Mouse (Mus musculus) left cerebral cortex, postnatal 36 days (tissue): ENCODE measurements around the gene Pygl. TPM values are rescaled to one million over a fixed set of nuclear protein-coding genes. Genes with fewer than 3 reads are reported as not detected.
A peak's percentile ranks its signal among the peaks of the same experiment; 100 is the strongest.

ENCODE experiments used
- DNase-seq, 2 experiments: peaks; one replicate each; pipeline ENCODE4 v3.0.0; 2021 to 2022; ENCODE audit warnings: low spot score in 2 of 2, mixed read lengths in 1 of 2
- intact Hi-C: fragments of 180-260 bp; cut with DNase I; formaldehyde crosslinking; loops from one replicate; pipeline ENCODE4 v1.15.1; 2025
- total RNA-seq, 2 experiments: library from RNA; stranded (reverse); gene quantifications; 2 replicates each; pipeline ENCODE4 v1.2.3; 2021

The Pygl gene
- 1 to 10 TPM; 2.7 to 4.5 TPM for total RNA-seq

DNA sequence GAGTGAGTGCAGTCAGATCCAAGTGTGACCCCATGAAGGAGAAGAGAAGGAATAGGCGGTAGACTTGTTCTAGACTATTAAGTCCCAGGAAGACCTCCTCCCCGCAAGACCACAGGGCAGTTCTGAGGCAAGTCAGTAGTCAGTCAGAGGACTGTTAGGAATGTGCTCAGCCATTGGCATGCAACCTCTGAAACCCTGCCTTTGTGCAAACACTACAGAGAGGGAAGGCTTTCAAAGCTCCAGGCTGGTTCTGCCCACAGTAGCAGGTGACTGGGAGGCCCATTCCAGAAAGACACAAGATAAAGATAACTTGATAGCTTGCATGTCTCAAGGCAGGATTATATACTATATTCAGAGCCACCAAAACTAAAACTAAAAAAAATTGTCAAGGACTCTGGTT is at the start of gene Pygl:
Gene Pygl (minus strand): TSS at position 195 of the 400 bp plus-strand sequence.
- DNase-seq = no peak
- intact Hi-C loops = no loop called here

- intact Hi-C loops = loop anchor here (5.0 kb wide), 1 partner anchor 66 kb away; the partner anchor contains the start of gene Trim9
- DNase-seq = no peak
These were observed 49.6 kb upstream of the Pygl start for GRCm38 (mm10) chr12:70280930-70281329.

- no peak for DNase-seq
- intact Hi-C loops = loop anchor here (5.0 kb wide), 1 partner anchor 67 kb away; the partner anchor contains the start of gene Trim9
These were observed 49.1 kb upstream of the Pygl start for GRCm38 (mm10) chr12:70280381-70280780.

DNA sequence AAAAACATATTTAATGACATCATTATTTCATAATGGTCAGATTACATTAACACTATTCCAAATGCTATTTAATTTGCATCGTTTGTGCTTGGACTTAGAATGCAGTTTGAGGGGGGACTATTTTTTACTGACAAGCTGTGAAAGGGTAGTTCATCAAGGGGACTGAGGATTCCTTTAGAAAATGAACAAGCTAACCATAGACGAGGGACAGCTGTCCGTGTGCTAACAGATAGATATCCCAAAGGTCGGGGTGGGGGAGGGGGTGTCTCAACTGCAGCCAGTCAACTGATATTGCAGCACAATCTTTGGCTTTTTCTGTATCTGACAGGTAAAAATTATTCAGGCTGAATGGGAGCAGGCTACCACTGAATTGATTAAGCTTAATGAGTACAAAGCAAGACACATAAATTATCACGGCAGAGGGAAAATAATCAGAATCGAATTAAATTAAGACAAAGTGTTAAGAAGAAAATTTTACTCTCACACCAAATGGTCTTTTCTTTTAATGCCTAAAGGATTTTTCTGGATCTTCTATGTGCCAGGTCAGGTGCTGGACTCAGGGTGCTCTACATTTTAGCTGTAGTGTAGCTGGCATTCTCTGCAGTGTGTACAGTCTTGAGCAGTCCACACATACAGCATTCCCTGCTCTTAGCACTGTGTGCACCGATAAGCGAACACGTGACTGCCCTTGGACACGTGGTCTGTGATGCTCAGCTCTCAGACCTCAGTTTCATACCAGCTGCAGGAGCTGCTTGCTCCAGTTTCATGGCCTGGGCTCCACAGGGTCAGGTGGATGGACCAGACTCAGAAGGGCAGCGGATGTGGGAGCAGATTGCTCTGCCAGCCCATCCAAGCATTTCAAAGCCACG is 46.0 kb upstream of the Pygl start:
- intact Hi-C loops = no loop called here

DNA sequence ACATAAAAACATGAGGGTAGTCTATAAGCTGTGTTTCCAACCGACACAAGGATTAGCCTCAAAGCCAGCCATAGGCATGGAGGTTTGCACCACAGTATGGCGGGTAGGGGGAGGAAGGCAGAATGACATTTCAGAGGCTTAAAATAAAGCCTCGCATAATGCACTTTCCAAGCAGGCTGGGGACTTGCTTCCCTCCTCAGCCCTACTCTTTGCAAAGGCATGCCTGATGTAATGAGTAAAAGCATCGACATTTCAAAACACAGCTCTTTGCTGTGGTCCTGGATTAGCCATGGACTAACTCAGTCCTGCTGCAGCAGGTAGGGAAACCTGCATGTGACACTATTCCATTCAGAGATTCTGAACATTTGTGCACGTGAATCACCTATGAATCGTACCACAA is 38.4 kb upstream of the Pygl start:
- no peak for DNase-seq
- intact Hi-C loops = no loop called here

More for the DNA sequence above, 46.0 kb upstream of the Pygl start:
- no peak for DNase-seq

GRCm38 (mm10) chr12:70267314-70267713 is 36.0 kb upstream of the Pygl start:
- intact Hi-C loops = no loop called here
- DNase-seq = no peak

DNA sequence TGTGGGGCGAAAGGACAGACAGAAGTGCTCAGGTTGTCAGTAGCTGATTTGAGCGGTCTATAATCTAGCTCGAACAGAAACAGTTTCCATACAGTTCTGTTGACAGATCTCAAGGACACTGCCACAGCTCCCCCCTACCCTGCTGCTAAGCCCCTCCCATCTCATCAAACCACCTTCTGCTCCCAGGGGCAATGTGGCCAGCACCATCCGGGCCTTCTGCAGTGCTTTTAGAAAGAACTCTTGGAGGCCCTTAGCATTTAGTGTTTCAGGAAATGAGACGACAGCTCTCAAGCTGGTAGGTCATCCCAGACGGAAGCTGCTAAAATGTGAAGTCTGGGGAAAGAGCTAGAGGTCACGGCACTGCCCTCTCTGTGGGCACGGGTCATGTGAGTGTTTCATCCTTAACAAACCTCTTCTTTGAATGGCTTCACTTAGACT is 35.2 kb upstream of the Pygl start:
- intact Hi-C loops = no loop called here

GRCm38 (mm10) chr12:70263721-70264120 is 32.4 kb upstream of the Pygl start:
- no peak for DNase-seq
- intact Hi-C loops = no loop called here

More for the DNA sequence above, 35.2 kb upstream of the Pygl start:
- DNase-seq = no peak

- DNase-seq = peak; percentile 74 to 82
- intact Hi-C loops = no loop called here
These were observed 31.1 kb upstream of the Pygl start for GRCm38 (mm10) chr12:70262271-70262953.

GRCm38 (mm10) chr12:70251210-70251884 is 20.1 kb upstream of the Pygl start:
- intact Hi-C loops = loop anchor here (5.0 kb wide), 1 partner anchor 91 kb away; no protein-coding TSS in a partner anchor
- no peak for DNase-seq

- intact Hi-C loops = loop anchor here (5.0 kb wide), 1 partner anchor 93 kb away; no protein-coding TSS in a partner anchor
- DNase-seq = no peak
These were observed 18.4 kb upstream of the Pygl start for GRCm38 (mm10) chr12:70249616-70250157.

DNA sequence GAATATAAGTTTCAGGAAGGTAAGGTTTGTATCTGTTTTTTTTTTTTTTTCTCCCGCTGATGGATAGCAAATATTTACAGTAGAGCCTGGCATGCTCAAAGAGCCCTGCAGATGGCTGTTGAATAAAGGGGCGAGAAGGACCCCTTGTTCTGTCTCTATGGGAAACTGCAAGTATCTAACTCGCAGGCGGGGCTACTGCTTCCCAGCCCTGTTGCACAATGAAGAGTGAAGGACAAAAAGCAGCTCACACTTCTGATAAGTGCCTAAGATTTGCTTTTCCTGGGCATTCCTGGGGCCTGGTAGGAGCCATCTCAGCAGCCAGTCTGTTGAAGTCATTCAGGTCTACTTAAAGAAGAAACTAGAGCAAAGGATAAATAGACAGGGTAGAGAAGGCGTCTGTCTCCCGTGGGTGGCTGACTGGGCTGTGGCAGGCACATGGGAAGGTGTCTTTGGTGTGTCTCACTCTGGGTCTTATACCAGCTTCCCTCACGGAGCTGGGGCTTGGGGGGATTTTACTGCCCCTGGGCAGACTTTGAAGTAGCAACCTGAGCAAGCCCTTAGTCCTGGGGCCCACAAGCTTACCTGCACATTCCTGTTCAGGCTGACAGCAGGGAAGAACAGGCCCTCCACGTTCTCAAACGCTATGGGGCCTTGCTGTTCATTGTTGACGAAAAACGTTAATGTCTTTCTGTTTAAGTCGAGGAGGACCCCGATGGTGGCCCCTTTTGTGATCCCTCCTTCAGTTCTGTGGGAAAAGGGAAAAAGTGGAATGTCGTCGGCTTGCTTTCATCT is 16.6 kb upstream of the Pygl start:
- no peak for DNase-seq
- intact Hi-C loops = no loop called here

- DNase-seq = no peak
- intact Hi-C loops = no loop called here
These were observed 11.3 kb upstream of the Pygl start for GRCm38 (mm10) chr12:70242550-70242949.

GRCm38 (mm10) chr12:70239741-70240140 is 8.5 kb upstream of the Pygl start:
- intact Hi-C loops = loop anchor here (5.0 kb wide), 1 partner anchor 108 kb away; the partner anchor contains the start of gene Trim9
- no peak for DNase-seq

DNA sequence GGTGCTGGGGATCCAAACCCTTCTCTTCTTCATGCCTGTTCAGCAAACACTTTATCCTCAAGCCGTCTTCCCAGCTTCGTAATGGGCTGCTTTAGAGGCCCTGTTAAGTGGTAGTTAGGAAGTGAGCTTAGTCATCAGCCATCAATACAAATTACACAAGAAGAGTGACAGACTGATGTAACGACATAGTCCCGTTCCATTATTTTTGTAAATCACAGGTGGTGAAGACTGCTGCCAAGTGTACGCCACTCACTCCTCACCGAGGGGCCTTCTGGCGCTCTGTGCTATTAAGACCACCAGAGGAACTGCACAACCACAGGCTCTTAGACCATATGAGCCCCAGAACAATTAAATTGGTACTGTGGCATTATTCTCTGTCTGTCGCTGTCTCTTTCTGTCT is 7.3 kb upstream of the Pygl start:
- intact Hi-C loops = loop anchor here (5.0 kb wide), 1 partner anchor 109 kb away; the partner anchor contains the start of gene Trim9

DNA sequence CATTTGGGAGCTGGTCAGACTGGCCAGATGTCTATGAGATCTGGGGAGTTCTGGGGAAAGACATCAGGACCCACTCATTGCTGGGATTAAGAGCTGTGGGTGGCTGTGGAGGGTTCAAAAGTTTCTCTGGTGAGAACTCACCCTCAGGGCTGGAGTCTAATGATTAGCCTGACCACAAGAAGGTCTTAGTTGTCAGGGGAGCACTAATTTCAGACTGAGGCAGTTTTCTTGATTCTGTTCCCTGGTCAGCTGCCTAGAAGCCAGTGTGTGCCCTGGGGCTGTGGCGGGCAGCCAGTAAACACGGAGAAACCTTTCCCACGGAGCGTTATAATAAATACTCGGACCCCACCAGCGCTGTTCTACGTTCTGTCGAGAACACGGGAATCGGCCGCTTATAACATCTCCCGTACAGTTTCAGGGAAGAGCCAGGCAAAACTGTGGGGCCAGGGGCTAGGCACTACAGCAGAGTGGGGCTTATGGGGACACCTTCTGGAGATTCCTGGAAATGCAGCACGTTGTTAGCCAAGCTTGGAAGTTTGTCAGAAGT is 3.7 kb upstream of the Pygl start:
- intact Hi-C loops = loop anchor here (1.0 to 5.0 kb wide), 2 partner anchors 112 to 195 kb away; partner anchors contain the start of gene Trim9
- DNase-seq = no peak

More for the DNA sequence above, 7.3 kb upstream of the Pygl start:
- DNase-seq = no peak

DNA sequence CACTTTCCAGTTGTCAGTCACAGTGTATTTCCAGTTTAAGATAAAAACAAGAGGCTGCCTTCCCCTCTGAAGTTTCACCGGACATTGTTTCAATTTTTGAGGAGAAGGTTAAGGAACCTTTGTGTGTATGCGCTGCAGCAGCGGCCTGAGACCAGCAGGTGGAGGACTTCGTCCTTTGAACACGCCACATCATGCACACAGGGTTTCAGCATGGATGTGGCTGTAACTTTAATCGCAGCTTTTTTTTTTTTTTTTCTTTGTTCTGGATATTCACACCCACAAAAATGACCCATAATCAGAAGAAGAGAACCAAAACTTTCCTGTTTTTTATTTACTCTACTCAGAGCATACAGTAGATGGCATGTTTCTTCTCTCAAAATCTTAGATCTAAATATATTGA is 3.1 kb upstream of the Pygl start:
- intact Hi-C loops = loop anchor here (1.0 kb wide), 1 partner anchor 196 kb away; no protein-coding TSS in a partner anchor
- no peak for DNase-seq

DNA sequence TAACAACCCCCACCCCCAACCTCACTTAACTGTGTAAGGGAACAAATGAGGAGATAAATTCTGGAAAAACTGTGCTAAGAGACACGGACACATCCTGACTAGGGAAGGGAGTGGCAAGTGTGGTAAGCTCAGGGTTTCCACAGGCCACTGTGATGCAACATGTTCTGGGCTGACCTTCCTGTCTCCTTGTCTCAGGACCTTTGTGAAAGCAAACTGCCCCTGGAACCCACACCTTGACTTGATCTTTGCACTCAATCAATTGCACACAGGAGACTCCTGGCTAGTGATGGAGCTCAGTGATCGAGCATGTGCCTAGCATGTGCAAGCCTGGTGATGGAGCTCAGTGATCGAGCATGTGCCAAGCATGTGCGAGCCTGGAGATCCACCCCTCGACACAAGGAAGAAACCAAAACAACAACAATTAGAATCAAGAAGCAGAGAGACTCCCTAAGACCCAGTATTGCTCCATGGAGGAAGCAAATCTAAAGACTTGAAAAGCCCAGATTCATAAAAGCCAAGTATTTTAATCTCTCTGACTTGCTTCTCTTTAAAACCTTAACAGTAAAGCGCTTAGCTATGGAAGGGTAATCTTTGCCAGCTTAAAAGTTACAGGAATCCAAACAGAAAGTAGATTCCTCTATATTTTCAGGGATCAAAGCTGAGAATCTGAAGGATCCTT is 2.5 kb upstream of the Pygl start:
- intact Hi-C loops = loop anchor here (1.0 kb wide), 1 partner anchor 197 kb away; no protein-coding TSS in a partner anchor
- DNase-seq = no peak
